Mouse (Mus musculus) neural tube, embryonic 12.5 days (tissue): ENCODE measurements around the gene Tnni3k. TPM values are rescaled to one million over a fixed set of nuclear protein-coding genes. Genes with fewer than 3 reads are reported as not detected.

ENCODE experiments used
- ATAC-seq: fragments of 200-750 bp; cut with Nextera tagmentation; 2 replicates; pipeline ENCODE4 v1.8.0; 2017; ENCODE audit warnings: low read depth, mild to moderate bottlenecking, moderate TSS enrichment, moderate library complexity; ENCODE audit not compliant: low FRiP score
- H3K27ac ChIP-seq: fragments of 300-500 bp; sonication (generic); 2 replicates; pipeline ENCODE4 v1.5.1; 2016
- H3K27me3 ChIP-seq: fragments of 300-500 bp; sonication (generic); replicated peaks from 2 replicates; pipeline ENCODE4 v1.6.1; 2016; ENCODE audit warnings: mild to moderate bottlenecking
- H3K36me3 ChIP-seq: fragments of 300-500 bp; sonication (generic); 2 replicates; pipeline ENCODE4 v1.6.1; 2016; ENCODE audit warnings: mild to moderate bottlenecking
- H3K4me1 ChIP-seq: fragments of 300-500 bp; sonication (generic); 2 replicates; pipeline ENCODE4 v1.6.1; 2016
- H3K4me2 ChIP-seq: fragments of 300-500 bp; sonication (generic); replicated peaks from 2 replicates; pipeline ENCODE4 v1.6.1; 2016; ENCODE audit warnings: mild to moderate bottlenecking
- H3K4me3 ChIP-seq: fragments of 300-500 bp; sonication (generic); 2 replicates; pipeline ENCODE4 v1.5.1; 2016
- H3K9ac ChIP-seq: fragments of 300-500 bp; sonication (generic); 2 replicates; pipeline ENCODE4 v1.6.1; 2016; ENCODE audit warnings: mild to moderate bottlenecking
- H3K9me3 ChIP-seq: fragments of 300-500 bp; sonication (generic); 2 replicates; pipeline ENCODE4 v1.6.1; 2016; ENCODE audit warnings: mild to moderate bottlenecking
- WGBS: fragments of 180-500 bp; shearing (Covaris S2); methylation state at CpG from one replicate; pipeline ENCODE4 v1.1.7; 2016; 5-methylcytosine and 5-hydroxymethylcytosine counted together
- polyA plus RNA-seq: library from polyadenylated mRNA; unstranded; fragments of >200 nt; fragmentation: Nextera tagmentation; extraction: Ambion mirVana; gene quantifications from 2 replicates; pipeline ENCODE4 v1.2.1, GENCODE M21; 2016

The Tnni3k gene
- polyA plus RNA-seq, 1 experiment from 2014 or later = not detected

DNA sequence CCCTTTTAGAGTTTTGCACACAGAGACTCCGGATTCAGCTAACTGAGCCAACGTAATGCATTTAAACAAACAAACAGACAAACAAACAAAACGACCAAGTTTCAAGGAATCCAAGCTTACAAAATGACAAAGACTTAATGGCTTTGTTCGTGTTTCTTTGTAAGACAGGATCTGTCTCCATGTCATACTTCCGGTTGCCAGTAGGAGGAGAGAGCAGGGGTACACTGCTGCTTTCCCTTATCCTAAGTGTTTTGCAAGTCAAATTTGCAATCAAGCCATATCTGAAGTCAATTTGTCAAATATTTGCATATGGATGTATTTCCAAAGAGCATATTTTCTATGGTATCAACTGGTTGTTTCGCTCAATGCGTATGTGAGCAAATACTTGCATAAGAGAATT lies 20.9 kb downstream of the Tnni3k start:
- H3K4me2 ChIP-seq = no peak overlapping the region
- no peak for ATAC-seq
- WGBS = 83% methylated on average over 7 of the region's 7 CpGs
- H3K9me3 ChIP-seq = no peaks in the 10 kb centered on the region
- no peak overlapping the region for H3K9ac ChIP-seq
- no peak overlapping the region for H3K27ac ChIP-seq
- no peak overlapping the region for H3K4me3 ChIP-seq
- no peaks in the 10 kb centered on the region for H3K36me3 ChIP-seq
- H3K4me1 ChIP-seq = no peaks in the 10 kb centered on the region
- no peaks in the 10 kb centered on the region for H3K27me3 ChIP-seq

DNA sequence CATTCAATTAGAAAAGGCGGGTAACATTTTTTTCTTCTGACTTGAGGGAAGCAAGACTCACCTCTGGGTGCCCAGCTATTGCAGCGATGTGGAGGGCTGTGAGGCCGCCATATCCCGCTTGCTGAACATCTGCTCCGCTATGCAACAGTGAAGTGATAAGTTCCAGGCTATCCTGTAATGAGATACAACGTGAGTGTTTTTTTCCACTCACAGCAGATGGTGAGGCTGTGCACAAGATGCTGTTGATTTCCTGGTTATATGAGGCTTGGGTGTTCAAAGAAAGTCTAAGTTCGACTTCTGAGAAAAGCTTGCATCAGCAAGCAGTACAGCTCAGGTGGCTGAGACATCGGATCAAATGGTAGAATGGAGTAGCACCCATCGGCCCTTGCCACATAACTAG lies 25.0 kb downstream of the Tnni3k start:
- H3K4me2 ChIP-seq = no peak overlapping the region
- H3K36me3 ChIP-seq = no peaks in the 10 kb centered on the region
- H3K27ac ChIP-seq = no peak overlapping the region
- no peak overlapping the region for H3K4me3 ChIP-seq
- no peak overlapping the region for H3K9ac ChIP-seq
- no peaks in the 10 kb centered on the region for H3K4me1 ChIP-seq
- H3K27me3 ChIP-seq = no peaks in the 10 kb centered on the region
- no peaks in the 10 kb centered on the region for H3K9me3 ChIP-seq
- ATAC-seq = no peak
- WGBS = 92% methylated on average over 9 of the region's 9 CpGs

DNA sequence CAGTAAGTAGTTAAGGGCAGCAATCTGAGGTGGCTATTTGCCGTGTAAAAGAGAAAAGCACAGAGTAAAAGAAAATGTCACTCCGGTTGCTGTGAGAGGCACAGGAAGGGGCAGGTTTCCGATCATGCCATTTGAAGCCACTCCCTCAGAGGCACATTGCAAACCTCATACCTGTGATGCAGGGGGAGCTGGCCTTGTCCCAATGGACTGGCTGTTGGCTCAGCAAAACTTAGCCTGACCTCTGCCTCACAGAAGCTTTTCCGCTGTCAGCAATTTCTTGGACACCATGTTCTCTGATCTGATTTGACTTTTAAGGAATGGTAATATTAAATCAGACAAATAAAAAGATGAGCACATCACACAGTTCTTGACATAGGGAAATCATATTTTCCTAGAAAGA lies 52.4 kb downstream of the Tnni3k start:
- no peak overlapping the region for H3K4me2 ChIP-seq
- no peaks in the 10 kb centered on the region for H3K27me3 ChIP-seq
- H3K36me3 ChIP-seq = no peaks in the 10 kb centered on the region
- no peak overlapping the region for H3K9ac ChIP-seq
- H3K4me1 ChIP-seq = no peaks in the 10 kb centered on the region
- H3K4me3 ChIP-seq = no peak overlapping the region
- 54% methylated on average over 4 of the region's 4 CpGs for WGBS
- ATAC-seq = no peak
- H3K27ac ChIP-seq = no peak overlapping the region
- H3K9me3 ChIP-seq = no peaks in the 10 kb centered on the region

DNA sequence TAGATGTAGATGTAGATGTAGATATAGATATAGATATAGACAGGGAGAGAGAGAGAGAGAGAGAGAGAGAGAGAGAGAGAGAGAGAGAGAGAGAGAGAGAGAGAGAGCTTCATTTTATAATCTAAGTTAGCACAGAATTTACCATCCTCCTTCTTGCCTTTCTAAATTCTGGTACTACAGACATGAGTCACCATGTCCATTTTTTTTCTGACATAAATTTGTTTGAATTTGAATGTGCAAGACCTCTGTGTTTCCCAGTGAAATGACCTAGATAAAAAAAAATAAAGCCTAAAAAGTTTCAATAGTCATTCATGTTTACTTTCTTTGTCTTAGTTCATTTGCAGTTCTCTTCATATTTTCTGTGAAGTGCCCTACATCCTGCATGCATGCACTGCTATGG lies 54.2 kb downstream of the Tnni3k start:
- Histone ChIP-seq H3K9me3 (no peaks in the 10 kb centered on the region), H3K27me3 (no peaks in the 10 kb centered on the region), H3K27ac (no peak overlapping the region), H3K4me1 (no peaks in the 10 kb centered on the region), H3K36me3 (no peaks in the 10 kb centered on the region), H3K4me2 (no peak overlapping the region), H3K4me3 (no peak overlapping the region), H3K9ac (no peak overlapping the region)
- ATAC-seq = no peak

DNA sequence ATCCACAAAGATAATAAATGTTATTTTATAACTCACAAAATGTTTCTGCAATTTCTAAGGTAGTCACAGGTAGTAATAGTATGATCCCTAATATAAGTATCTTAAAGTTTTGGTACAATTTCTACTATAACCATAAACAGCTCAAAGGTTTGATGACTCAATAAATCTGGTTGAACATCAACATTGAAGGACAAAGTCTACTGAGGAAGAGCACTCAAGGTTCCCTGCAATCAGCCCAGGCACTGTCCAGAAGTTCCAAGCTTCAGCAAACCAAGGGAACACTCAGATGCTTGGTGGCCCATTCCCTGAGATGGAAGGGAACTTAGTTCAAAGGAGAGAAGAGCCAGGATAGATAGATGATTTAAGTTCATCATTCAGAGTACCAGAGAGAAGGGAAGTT lies 62.5 kb downstream of the Tnni3k start:
- no peak overlapping the region for H3K27ac ChIP-seq
- no peak for ATAC-seq
- no peak overlapping the region for H3K4me2 ChIP-seq
- H3K27me3 ChIP-seq = no peaks in the 10 kb centered on the region
- H3K4me1 ChIP-seq = no peaks in the 10 kb centered on the region
- no peak overlapping the region for H3K4me3 ChIP-seq
- H3K9ac ChIP-seq = no peak overlapping the region
- H3K36me3 ChIP-seq = no peaks in the 10 kb centered on the region
- H3K9me3 ChIP-seq = no peaks in the 10 kb centered on the region

DNA sequence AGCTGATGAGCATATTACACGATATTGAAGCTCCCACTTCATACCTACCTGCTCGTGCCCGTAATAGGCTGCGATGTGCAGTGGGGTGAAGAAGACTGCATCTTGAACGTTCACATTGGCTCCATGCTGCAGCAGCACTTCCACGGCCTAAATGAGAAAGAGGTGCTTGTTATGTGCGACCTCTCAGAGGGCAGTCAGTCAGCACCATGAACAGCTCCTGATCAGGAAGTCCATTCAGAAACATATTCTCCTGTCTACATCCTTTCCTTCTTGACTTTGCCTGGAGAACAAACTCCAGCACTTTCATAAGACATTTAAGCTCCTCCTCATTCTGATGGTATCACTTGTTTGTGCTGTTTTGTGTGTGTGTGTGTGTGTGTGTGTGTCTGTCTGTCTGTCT lies 76.1 kb downstream of the Tnni3k start:
- Histone ChIP-seq H3K9me3 (no peaks in the 10 kb centered on the region), H3K4me1 (no peaks in the 10 kb centered on the region), H3K9ac (no peak overlapping the region), H3K36me3 (no peaks in the 10 kb centered on the region), H3K27ac (no peak overlapping the region), H3K27me3 (no peaks in the 10 kb centered on the region), H3K4me3 (no peak overlapping the region), H3K4me2 (no peak overlapping the region)
- 84% methylated on average over 7 of the region's 7 CpGs for WGBS
- ATAC-seq = no peak

DNA sequence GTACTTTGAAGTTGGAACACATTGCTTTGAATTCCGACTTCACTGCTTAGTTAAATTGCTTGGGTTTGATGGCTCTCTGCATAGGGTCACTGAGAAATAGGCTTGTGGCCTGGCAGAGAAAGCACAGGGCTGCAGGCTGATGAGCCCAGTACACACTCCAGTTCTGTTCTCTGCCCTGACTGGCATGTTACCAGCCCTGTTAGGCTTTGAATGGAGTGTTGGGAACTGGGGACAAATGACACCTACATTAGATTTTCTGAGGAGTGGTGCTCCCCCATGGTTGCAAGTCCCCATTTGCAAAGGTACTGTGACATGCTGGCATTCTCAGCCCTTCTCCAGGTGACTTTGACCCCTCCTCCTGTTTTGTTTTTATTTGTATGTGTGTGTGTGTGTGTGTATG lies 83.6 kb downstream of the Tnni3k start:
- Histone ChIP-seq H3K27me3 (no peaks in the 10 kb centered on the region), H3K36me3 (no peaks in the 10 kb centered on the region), H3K4me3 (no peak overlapping the region), H3K9me3 (no peaks in the 10 kb centered on the region), H3K4me2 (no peak overlapping the region), H3K27ac (no peak overlapping the region), H3K9ac (no peak overlapping the region), H3K4me1 (no peaks in the 10 kb centered on the region)
- ATAC-seq = no peak
- 88% methylated on average over 1 of the region's 1 CpGs for WGBS

DNA sequence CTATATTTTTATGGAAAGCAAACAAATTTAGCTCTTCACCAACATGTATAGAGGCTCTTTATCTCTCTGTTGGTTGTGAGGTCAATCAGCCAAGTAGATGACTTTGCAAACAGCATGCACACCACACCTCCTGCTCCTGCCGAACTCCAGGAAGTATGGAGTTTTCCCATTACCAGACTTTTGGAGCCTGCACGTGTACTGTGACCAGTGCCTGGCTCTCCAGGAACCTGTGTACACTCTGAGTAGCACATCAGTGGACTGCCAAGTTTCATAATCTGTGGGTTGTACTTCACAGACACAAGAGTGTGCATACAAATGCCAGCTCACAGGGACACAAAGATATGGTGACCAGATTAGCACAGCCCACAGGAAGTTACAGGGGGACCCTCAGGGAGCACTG lies 84.2 kb downstream of the Tnni3k start:
- Histone ChIP-seq H3K4me1 (no peaks in the 10 kb centered on the region), H3K4me3 (no peak overlapping the region), H3K9ac (no peak overlapping the region), H3K27ac (no peak overlapping the region), H3K9me3 (no peaks in the 10 kb centered on the region), H3K4me2 (no peak overlapping the region), H3K27me3 (no peaks in the 10 kb centered on the region), H3K36me3 (no peaks in the 10 kb centered on the region)
- 88% methylated on average over 2 of the region's 2 CpGs for WGBS
- no peak for ATAC-seq

DNA sequence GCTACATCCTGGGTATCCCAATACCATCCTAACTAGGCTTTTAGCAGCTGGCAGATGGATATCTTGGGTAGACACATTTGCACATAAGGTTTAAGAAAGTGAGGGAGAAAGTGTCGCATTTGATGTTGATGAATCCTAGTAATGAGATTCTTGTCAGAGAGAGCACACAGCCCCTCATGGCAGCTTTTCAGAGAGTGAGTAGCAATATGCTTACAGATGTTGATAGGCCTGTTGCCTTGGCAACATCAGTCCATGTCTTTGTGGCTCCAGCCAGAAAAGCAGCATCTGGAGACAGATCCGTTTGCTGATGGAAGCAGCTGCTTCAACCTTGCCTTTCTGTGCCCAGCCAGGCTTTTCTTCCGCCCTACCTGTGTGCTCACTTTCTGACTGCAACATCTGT lies 93.9 kb downstream of the Tnni3k start:
- Histone ChIP-seq H3K4me1 (no peaks in the 10 kb centered on the region), H3K27me3 (no peaks in the 10 kb centered on the region), H3K36me3 (no peaks in the 10 kb centered on the region), H3K9me3 (no peaks in the 10 kb centered on the region), H3K9ac (no peak overlapping the region), H3K27ac (no peak overlapping the region), H3K4me2 (no peak overlapping the region), H3K4me3 (no peak overlapping the region)
- ATAC-seq = 0 out of 2 replicates have a peak, but pooled peaks have one; percentile 29
- WGBS = 77% methylated on average over 3 of the region's 3 CpGs

DNA sequence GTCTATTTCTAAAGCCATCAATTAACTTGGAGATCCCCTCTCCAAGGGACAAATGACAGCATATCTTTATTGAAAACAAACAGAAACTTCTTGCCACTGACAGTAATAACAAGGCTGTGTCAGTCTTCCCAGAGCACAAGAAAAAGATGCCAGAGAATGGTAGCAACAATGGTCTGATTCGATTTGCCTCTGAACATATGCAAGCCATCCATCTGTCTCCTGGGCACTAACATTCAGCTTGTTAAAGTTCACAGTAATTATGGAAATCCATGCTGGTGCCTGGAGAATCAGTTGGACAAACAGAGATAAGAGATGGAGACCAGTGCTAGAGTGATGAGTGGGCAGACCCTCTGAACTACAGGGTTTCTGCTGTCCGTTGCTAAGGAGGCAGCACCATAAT lies 102.1 kb downstream of the Tnni3k start:
- Histone ChIP-seq H3K4me1 (no peaks in the 10 kb centered on the region), H3K27ac (no peak overlapping the region), H3K36me3 (no peaks in the 10 kb centered on the region), H3K9me3 (no peaks in the 10 kb centered on the region), H3K9ac (no peak overlapping the region), H3K27me3 (no peaks in the 10 kb centered on the region), H3K4me3 (no peak overlapping the region), H3K4me2 (no peak overlapping the region)
- ATAC-seq = no peak
- WGBS = 56% methylated on average over 2 of the region's 2 CpGs

DNA sequence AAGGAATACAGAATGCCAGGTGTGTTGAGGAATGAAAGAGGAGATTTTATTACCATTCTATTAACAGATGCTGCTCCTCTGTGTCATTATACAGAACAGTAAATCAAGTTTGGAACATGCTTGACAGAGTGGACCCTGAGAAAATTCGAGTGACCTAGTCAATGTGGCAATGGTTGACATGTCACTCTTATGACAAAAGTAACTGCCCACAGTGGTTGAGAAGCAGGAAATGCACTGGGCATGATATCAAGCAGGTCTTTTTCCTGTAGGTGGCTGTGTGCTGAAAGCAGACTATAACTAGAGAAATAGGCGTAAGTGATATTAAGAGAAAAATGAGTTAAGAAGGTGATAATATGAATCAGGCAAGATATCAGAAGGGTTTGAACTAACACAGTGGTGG lies 105.7 kb downstream of the Tnni3k start:
- no peak overlapping the region for H3K9ac ChIP-seq
- WGBS = 74% methylated on average over 2 of the region's 2 CpGs
- ATAC-seq = no peak
- no peak overlapping the region for H3K4me3 ChIP-seq
- no peaks in the 10 kb centered on the region for H3K36me3 ChIP-seq
- H3K4me2 ChIP-seq = no peak overlapping the region
- H3K4me1 ChIP-seq = no peaks in the 10 kb centered on the region
- H3K9me3 ChIP-seq = no peaks in the 10 kb centered on the region
- H3K27ac ChIP-seq = no peak overlapping the region
- no peaks in the 10 kb centered on the region for H3K27me3 ChIP-seq

DNA sequence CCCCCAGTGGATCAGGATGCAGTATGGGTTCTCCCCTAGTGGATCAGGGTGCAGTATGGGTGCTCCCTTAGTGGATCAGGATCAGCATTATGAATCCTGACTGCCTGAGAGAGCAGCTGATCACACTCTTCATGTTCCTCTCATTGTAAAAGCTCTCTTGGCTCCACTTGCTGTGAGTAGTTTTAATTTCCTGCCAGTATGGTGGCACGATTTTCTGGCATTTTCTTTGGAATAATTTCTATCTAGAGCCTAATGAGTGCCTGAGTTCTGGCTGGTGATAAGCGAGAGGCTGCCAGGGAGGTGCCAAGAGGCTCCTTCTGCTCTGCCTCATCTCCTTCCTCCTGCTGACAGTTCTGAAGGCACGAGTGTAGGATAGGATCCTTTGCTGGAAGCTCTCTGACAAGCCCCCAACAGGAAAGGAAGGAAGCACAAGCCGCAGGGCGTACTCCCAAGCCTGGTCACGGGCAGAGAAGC lies 109.5 kb downstream of the Tnni3k start:
- Histone ChIP-seq H3K4me1 (no peaks in the 10 kb centered on the region), H3K27ac (no peak overlapping the region), H3K9ac (no peak overlapping the region), H3K9me3 (no peaks in the 10 kb centered on the region), H3K4me2 (no peak overlapping the region), H3K4me3 (no peak overlapping the region), H3K36me3 (no peaks in the 10 kb centered on the region), H3K27me3 (no peaks in the 10 kb centered on the region)
- no peak for ATAC-seq
- WGBS = 77% methylated on average over 6 of the region's 6 CpGs

DNA sequence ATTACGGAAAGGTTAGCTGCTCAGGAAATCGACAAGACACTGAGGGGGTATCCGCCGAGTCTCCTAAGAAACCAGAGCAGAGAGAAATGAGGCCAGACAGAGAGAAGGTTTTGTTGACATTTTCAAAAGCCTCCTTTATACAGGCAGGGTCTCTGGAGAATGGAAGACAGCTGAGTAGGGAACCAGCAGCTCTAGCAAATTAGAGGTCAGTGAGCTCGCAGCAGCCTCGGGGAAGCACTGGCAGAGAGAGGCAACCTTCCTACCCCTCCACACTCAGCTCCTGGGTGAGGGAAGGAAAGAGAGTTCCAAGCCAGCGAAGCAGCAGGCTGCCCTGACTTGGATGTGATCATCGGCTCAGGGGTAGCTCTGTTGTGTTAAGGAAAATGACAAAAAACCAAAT lies 127.5 kb downstream of the Tnni3k start:
- WGBS = 70% methylated on average over 8 of the region's 8 CpGs
- ATAC-seq = no peak
- H3K4me3 ChIP-seq = no peak overlapping the region
- no peaks in the 10 kb centered on the region for H3K27me3 ChIP-seq
- H3K4me1 ChIP-seq = no peaks in the 10 kb centered on the region
- no peaks in the 10 kb centered on the region for H3K36me3 ChIP-seq
- no peak overlapping the region for H3K9ac ChIP-seq
- H3K9me3 ChIP-seq = no peaks in the 10 kb centered on the region
- no peak overlapping the region for H3K27ac ChIP-seq
- no peak overlapping the region for H3K4me2 ChIP-seq

DNA sequence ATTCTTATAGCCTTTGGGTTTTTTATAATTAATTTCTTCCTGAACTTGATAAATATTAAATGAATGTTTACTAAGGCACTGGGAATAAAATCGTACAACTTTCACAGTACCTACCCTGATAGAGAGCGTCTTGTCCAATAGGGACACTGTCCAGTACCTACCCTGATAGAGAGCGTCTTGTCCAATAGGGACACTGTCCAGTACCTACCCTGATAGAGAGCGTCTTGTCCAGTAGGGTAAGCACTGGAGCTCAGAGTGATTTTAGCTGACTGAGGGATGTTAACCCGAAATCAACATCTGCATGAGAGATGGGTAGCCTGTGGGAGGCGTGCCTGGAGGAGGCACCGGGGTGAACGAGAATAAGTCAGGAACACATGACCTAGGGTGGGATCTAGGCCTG lies 130.3 kb downstream of the Tnni3k start:
- Histone ChIP-seq H3K4me1 (no peaks in the 10 kb centered on the region), H3K9ac (no peak overlapping the region), H3K27me3 (no peaks in the 10 kb centered on the region), H3K4me2 (no peak overlapping the region), H3K27ac (no peak overlapping the region), H3K9me3 (no peaks in the 10 kb centered on the region), H3K36me3 (no peaks in the 10 kb centered on the region), H3K4me3 (no peak overlapping the region)
- ATAC-seq = no peak
- WGBS = 92% methylated on average over 8 of the region's 8 CpGs
